Mouse (Mus musculus): Measurements from ENCODE around the gene Clybl.

DNA sequence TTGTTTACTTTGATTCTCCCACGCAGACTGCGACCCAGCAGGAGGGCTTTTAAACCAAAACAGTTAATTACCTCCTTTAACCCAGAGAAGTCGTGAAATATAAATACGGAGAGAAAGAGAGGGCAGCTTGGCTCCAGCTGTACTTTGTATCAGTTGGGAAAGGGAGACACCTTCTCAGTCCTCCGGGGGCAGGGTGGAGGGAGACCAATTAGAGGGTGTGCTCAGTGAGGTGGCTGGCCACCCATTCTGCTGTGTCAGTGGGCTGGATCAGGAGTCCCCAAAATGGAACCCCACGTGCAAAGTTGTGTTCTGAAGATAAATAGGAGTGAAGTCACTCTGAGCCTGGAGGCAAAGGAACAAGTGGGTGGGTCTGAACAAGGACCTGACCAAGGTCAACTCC lies 181.7 kb downstream of the Clybl start:
- TF ChIP-seq CTCF (IDR thresholded peaks at IDR 0.05; ENCODE audit: extremely low read depth, insufficient read depth, low read length), result no peak
- no peak for TF ChIP-seq POLR2A (IDR thresholded peaks at IDR 0.05; ENCODE audit: extremely low read depth, insufficient read depth, low read length)

All from cortical plate, adult 2 months (tissue).